Mouse (Mus musculus) liver, embryonic 13.5 days (tissue): ENCODE results near the gene Olfr366. TPM values are rescaled to one million over a fixed set of nuclear protein-coding genes. Genes with fewer than 3 reads are reported as not detected.
"Not testable (repeated sequence)": the region's sequence is repeated elsewhere in the genome, so short reads cannot be mapped to it uniquely, and the experiment has no call there.

Source experiments
- ATAC-seq: fragments of 200-750 bp; cut with Nextera tagmentation; 2 replicates; pipeline ENCODE4 v1.8.0; 2017; ENCODE audit warnings: low read depth, mild to moderate bottlenecking, moderate number of reproducible peaks, moderate library complexity
- DNase-seq: peaks from one replicate; pipeline ENCODE4 v3.0.0; 2022
- H3K27ac ChIP-seq: fragments of 300-500 bp; sonication (generic); 2 replicates; pipeline ENCODE4 v1.5.1; 2015; ENCODE audit warnings: moderate library complexity, mild to moderate bottlenecking, inconsistent platforms
- H3K27me3 ChIP-seq: fragments of 300-500 bp; sonication (generic); 2 replicates; pipeline ENCODE4 v1.6.1; 2015; ENCODE audit warnings: mild to moderate bottlenecking, inconsistent platforms
- H3K36me3 ChIP-seq: fragments of 300-500 bp; sonication (generic); 2 replicates; pipeline ENCODE4 v1.6.1; 2015; ENCODE audit warnings: mild to moderate bottlenecking, inconsistent platforms
- H3K4me1 ChIP-seq: fragments of 300-500 bp; sonication (generic); replicated peaks from 2 replicates; pipeline ENCODE4 v1.6.1; 2015; ENCODE audit warnings: inconsistent platforms
- H3K4me2 ChIP-seq: fragments of 300-500 bp; sonication (generic); 2 replicates; pipeline ENCODE4 v1.6.1; 2015; ENCODE audit warnings: inconsistent platforms, mild to moderate bottlenecking, moderate library complexity
- H3K4me3 ChIP-seq: fragments of 300-500 bp; sonication (generic); replicated peaks from 2 replicates; pipeline ENCODE4 v1.5.1; 2015; ENCODE audit warnings: mild to moderate bottlenecking, inconsistent platforms
- H3K9ac ChIP-seq: fragments of 300-500 bp; sonication (generic); 2 replicates; pipeline ENCODE4 v1.6.1; 2015; ENCODE audit warnings: mild to moderate bottlenecking, inconsistent platforms
- H3K9me3 ChIP-seq: fragments of 300-500 bp; sonication (generic); replicated peaks from 2 replicates; pipeline ENCODE4 v1.6.1; 2016; ENCODE audit warnings: inconsistent platforms
- WGBS: fragments of 180-500 bp; shearing (Covaris S2); methylation state at CpG from one replicate; pipeline ENCODE4 v1.1.7; 2015; ENCODE audit not compliant: insufficient replicate concordance; 5-methylcytosine and 5-hydroxymethylcytosine counted together
- polyA plus RNA-seq: library from polyadenylated mRNA; unstranded; fragments of >200 nt; fragmentation: Nextera tagmentation; extraction: Ambion mirVana; gene quantifications from 2 replicates; pipeline ENCODE4 v1.2.1, GENCODE M21; 2015

The Olfr366 gene
- polyA plus RNA-seq, result not detected in 2 replicates

GRCm38 (mm10) chr2:37211274-37211673, at the start of gene Olfr366:
Gene Olfr366, plus strand, starts transcription at chr2:37211574.
- no peak for ATAC-seq
- no peaks in the 10 kb centered on the region for H3K4me1 ChIP-seq
- no peak within 1 kb of the TSS for H3K4me2 ChIP-seq

GRCm38 (mm10) chr2:37187898-37188297, 23.5 kb upstream of the Olfr366 start, which contains the start of gene Olfr365:
Gene Olfr365, plus strand, starts transcription at chr2:37188198.
- DNase-seq (no peak), ATAC-seq (no peak)
- no peak within 1 kb of the TSS for H3K4me3 ChIP-seq
- H3K4me1 ChIP-seq, result no peaks in the 10 kb centered on the region
- H3K4me2 ChIP-seq, result no peak within 1 kb of the TSS
- no peak within 1 kb of the TSS for H3K27ac ChIP-seq
- H3K9me3 ChIP-seq, result no peaks in the 10 kb centered on the region
- no peaks in the 10 kb centered on the region for H3K27me3 ChIP-seq
- 58% methylated on average over 3 of the region's 3 CpGs for WGBS
- no peaks in the 10 kb centered on the region for H3K36me3 ChIP-seq
- H3K9ac ChIP-seq, result no peak within 1 kb of the TSS

More at GRCm38 (mm10) chr2:37211274-37211673, at the start of gene Olfr366:
- Histone ChIP-seq H3K27ac (no peak within 1 kb of the TSS), H3K27me3 (no peaks in the 10 kb centered on the region), H3K9ac (no peak within 1 kb of the TSS), H3K9me3 (no peaks in the 10 kb centered on the region), H3K4me3 (no peak within 1 kb of the TSS), H3K36me3 (no peaks in the 10 kb centered on the region)
- no peak for DNase-seq

- H3K9ac ChIP-seq, H3K36me3 ChIP-seq, H3K4me3 ChIP-seq, ATAC-seq, H3K9me3 ChIP-seq, H3K4me1 ChIP-seq, H3K27ac ChIP-seq, DNase-seq, H3K27me3 ChIP-seq, H3K4me2 ChIP-seq: not testable (repeated sequence)
- 57% methylated on average over 7 of the region's 7 CpGs for WGBS
Measured at GRCm38 (mm10) chr2:37261781-37262180, 50.4 kb downstream of the Olfr366 start.

Other genes starting within 250 kb of the Olfr366 start
- not detected in 2 replicates for gene Olfr357, start 217.7 kb upstream of the Olfr366 start, polyA plus RNA-seq
- gene Olfr358, start 202.2 kb upstream of the Olfr366 start, polyA plus RNA-seq, result not detected in 2 replicates
- gene Olfr360, start 145.8 kb upstream of the Olfr366 start, polyA plus RNA-seq, result not detected in 2 replicates
- gene Olfr361, start 122.3 kb upstream of the Olfr366 start, polyA plus RNA-seq, result not detected in 2 replicates
- not detected in 2 replicates for gene Olfr362, start 93.7 kb upstream of the Olfr366 start, polyA plus RNA-seq
- gene Olfr364-ps1, start 72.3 kb upstream of the Olfr366 start, polyA plus RNA-seq, result not detected in 2 replicates
- not detected in 2 replicates for gene Olfr365, start 23.4 kb upstream of the Olfr366 start, polyA plus RNA-seq
- gene Olfr368, start 114.9 kb downstream of the Olfr366 start, polyA plus RNA-seq, result not detected in 2 replicates
- 13.0 and 18.1 TPM in 2 replicates for gene Pdcl, start 147.8 kb downstream of the Olfr366 start, polyA plus RNA-seq
- gene Rc3h2, start 211.3 kb downstream of the Olfr366 start, polyA plus RNA-seq, result 3.7 and 4.0 TPM in 2 replicates
- 1.7 and 2.1 TPM in 2 replicates for gene Zbtb26, start 231.6 kb downstream of the Olfr366 start, polyA plus RNA-seq
- 2.4 and 3.6 TPM in 2 replicates for gene Zbtb6, start 231.6 kb downstream of the Olfr366 start, polyA plus RNA-seq
- 7.4 and 8.8 TPM in 2 replicates for gene Rabgap1, start 231.7 kb downstream of the Olfr366 start, polyA plus RNA-seq